ENCODE assay signal across 14 mouse cellular contexts in genomic region chr1:39256513-39257330, GRCm38 (mm10).
A peak's percentile ranks its signal among the peaks of the same experiment; 100 is the strongest.
DNase-seq lines count a peak whose midpoint lies in the region; ATAC-seq and TF ChIP-seq lines count a peak whose summit lies in the region.
"Had no signal": no experiment of that assay in that cellular context is flagged by ENCODE, and none has a peak within 500 bp of the region (broad histone marks: within the 10 kb centered on the region; RNA-seq: fewer than 3 reads in every experiment).

No protein-coding gene starts in this region.

- no peak for TF ChIP-seq EP300 in lung, postnatal 0 days (IDR thresholded peaks at IDR 0.05)

- H3K27me3 ChIP-seq in heart, embryonic 11.5 days (ENCODE audit: control insufficient read depth, insufficient read depth, low read length): no peaks in the 10 kb centered on the region
- H3K27me3 ChIP-seq in lung, postnatal 0 days (replicated peaks; ENCODE audit: insufficient read depth, low read length): no peaks in the 10 kb centered on the region
- H3K27me3 ChIP-seq in Patski: no peaks in the 10 kb centered on the region
- no peaks in the 10 kb centered on the region for H3K27me3 ChIP-seq in liver, embryonic 11.5 days (replicated peaks; ENCODE audit: control insufficient read depth, insufficient read depth, low read length)
- H3K27me3 ChIP-seq: embryonic facial prominence, embryonic 12.5 days; heart, embryonic 15.5 days; intestine, embryonic 15.5 days; limb, embryonic 13.5 days; lung, embryonic 15.5 days had no signal

- no peak overlapping the region for H3K9ac ChIP-seq in heart, embryonic 11.5 days (ENCODE audit: low read depth, low read length)
- no peak overlapping the region for H3K9ac ChIP-seq in lung, postnatal 0 days (replicated peaks; ENCODE audit: low read depth)
- no peak overlapping the region for H3K9ac ChIP-seq in liver, embryonic 11.5 days (ENCODE audit: low read depth, low read length)
- H3K9ac ChIP-seq: embryonic facial prominence, embryonic 12.5 days; heart, embryonic 15.5 days; intestine, embryonic 15.5 days; limb, embryonic 13.5 days; lung, embryonic 15.5 days had no signal

- WGBS in heart, embryonic 11.5 days (ENCODE audit: insufficient replicate concordance): 77% methylated on average over 8 of the region's 8 CpGs
- 81% methylated on average over 8 of the region's 8 CpGs for WGBS in lung, postnatal 0 days
- 74% methylated on average over 8 of the region's 8 CpGs for WGBS in liver, embryonic 11.5 days

- no peak overlapping the region for H3K4me3 ChIP-seq in heart, embryonic 11.5 days (ENCODE audit: low read depth, low read length)
- no peak overlapping the region for H3K4me3 ChIP-seq in lung, postnatal 0 days (ENCODE audit: low read depth, low read length)
- no peak overlapping the region for H3K4me3 ChIP-seq in liver, embryonic 11.5 days (ENCODE audit: low read depth, low read length)
- H3K4me3 ChIP-seq: embryonic facial prominence, embryonic 12.5 days; heart, embryonic 15.5 days; intestine, embryonic 15.5 days; limb, embryonic 13.5 days; lung, embryonic 15.5 days had no signal

- no peak overlapping the region for H3K4me2 ChIP-seq in heart, embryonic 11.5 days
- H3K4me2 ChIP-seq in lung, postnatal 0 days (replicated peaks; ENCODE audit: low read depth, low read length): no peak overlapping the region
- no peak overlapping the region for H3K4me2 ChIP-seq in liver, embryonic 11.5 days
- H3K4me2 ChIP-seq: embryonic facial prominence, embryonic 12.5 days; heart, embryonic 15.5 days; intestine, embryonic 15.5 days; limb, embryonic 13.5 days; lung, embryonic 15.5 days had no signal

- no peak for TF ChIP-seq CTCF in lung, postnatal 0 days (IDR thresholded peaks at IDR 0.05)
- no peak for TF ChIP-seq CTCF in Patski (IDR thresholded peaks at IDR 0.05)

- peak; percentile 49 to 68 for DNase-seq in heart, adult 18-20 months
- DNase-seq in lung, postnatal 10 days: peak; percentile 28
- no peak for DNase-seq in lung, postnatal 0 days (ENCODE audit: low spot score)
- peak; percentile 53 for DNase-seq in Patski (ENCODE audit: low read depth, low spot score)
- DNase-seq in gastrocnemius, postnatal 10 days: peak; percentile 41
- no peak for DNase-seq in ovary, adult 18-20 months (ENCODE audit: low spot score)
- no peak for DNase-seq in liver, embryonic 11.5 days (ENCODE audit: low spot score)
- DNase-seq: thymus, postnatal 4 days had no signal

- H3K27ac ChIP-seq in heart, embryonic 11.5 days (ENCODE audit: low read depth, low read length): no peak overlapping the region
- H3K27ac ChIP-seq in lung, postnatal 0 days (ENCODE audit: low read length): no peak overlapping the region
- H3K27ac ChIP-seq in liver, embryonic 11.5 days (ENCODE audit: low read depth, low read length): no peak overlapping the region
- H3K27ac ChIP-seq: embryonic facial prominence, embryonic 12.5 days; heart, embryonic 15.5 days; intestine, embryonic 15.5 days; limb, embryonic 13.5 days; lung, embryonic 15.5 days had no signal

- CTCF ChIA-PET in Patski (lab: Charles Lee): interaction anchor here (1.2 kb wide), 1 partner anchor 26 kb away, joined by 3 read pairs; no protein-coding TSS in a partner anchor

- no peak for ATAC-seq in heart, embryonic 11.5 days (replicated peaks; ENCODE audit: insufficient number of reproducible peaks, low FRiP score, low TSS enrichment)
- ATAC-seq in lung, postnatal 0 days: no peak
- peak; percentile 86 for ATAC-seq in Patski
- ATAC-seq in liver, embryonic 11.5 days (replicated peaks; ENCODE audit: low FRiP score): no peak
- ATAC-seq: intestine, embryonic 15.5 days had no signal

- H3K4me1 ChIP-seq in heart, embryonic 11.5 days (ENCODE audit: control insufficient read depth, insufficient read depth, low read length): no peaks in the 10 kb centered on the region
- H3K4me1 ChIP-seq in lung, postnatal 0 days (ENCODE audit: insufficient read depth, low read depth, low read length): no peaks in the 10 kb centered on the region
- H3K4me1 ChIP-seq in liver, embryonic 11.5 days (replicated peaks; ENCODE audit: control insufficient read depth, insufficient read depth, low read length): no peaks in the 10 kb centered on the region
- H3K4me1 ChIP-seq: embryonic facial prominence, embryonic 12.5 days; heart, embryonic 15.5 days; intestine, embryonic 15.5 days; lung, embryonic 15.5 days had no signal

- POLR2A ChIA-PET in Patski (lab: Charles Lee): interaction anchor here (0.6 kb wide), 1 partner anchor 72 kb away, joined by 3 read pairs; no protein-coding TSS in a partner anchor

- no peaks in the 10 kb centered on the region for H3K36me3 ChIP-seq in heart, embryonic 11.5 days (ENCODE audit: control insufficient read depth, insufficient read depth, low read length)
- no peaks in the 10 kb centered on the region for H3K36me3 ChIP-seq in lung, postnatal 0 days (ENCODE audit: insufficient read depth, low read length)
- no peaks in the 10 kb centered on the region for H3K36me3 ChIP-seq in liver, embryonic 11.5 days (ENCODE audit: control insufficient read depth, insufficient read depth, low read length)
- H3K36me3 ChIP-seq: embryonic facial prominence, embryonic 12.5 days; heart, embryonic 15.5 days; intestine, embryonic 15.5 days; limb, embryonic 13.5 days; lung, embryonic 15.5 days had no signal

- in situ Hi-C loops in Patski (cut with MboI; ENCODE audit: low pct_unique_long_range_greater_than_20kb): no loop called here

- no peaks in the 10 kb centered on the region for H3K9me3 ChIP-seq in heart, embryonic 11.5 days (replicated peaks; ENCODE audit: control insufficient read depth, low read length)
- no peaks in the 10 kb centered on the region for H3K9me3 ChIP-seq in lung, postnatal 0 days (ENCODE audit: low read length)
- H3K9me3 ChIP-seq in liver, embryonic 11.5 days (ENCODE audit: control insufficient read depth, low read length): no peaks in the 10 kb centered on the region
- H3K9me3 ChIP-seq: embryonic facial prominence, embryonic 12.5 days; heart, embryonic 15.5 days; intestine, embryonic 15.5 days; lung, embryonic 15.5 days had no signal

Comparison
In these comparisons a context has a peak if more than half of its experiments do, and no peak if none do; other contexts are left out.
1. DNase-seq: peak in heart, adult 18-20 months (2 of 2), lung, postnatal 10 days (single experiment), Patski (single experiment) and gastrocnemius, postnatal 10 days (single experiment); none in lung, postnatal 0 days (single experiment), ovary, adult 18-20 months (single experiment) and liver, embryonic 11.5 days (single experiment).